Mouse (Mus musculus) activated CD4-positive, CD25-positive, alpha-beta regulatory T cell, adult 4 months (primary cell): ENCODE measurements at regions not wholly inside any gene's neighbourhood (a gene's known extent, or its start where the extent isn't known, plus 50 kb on each side); places are given as distances from the start of the nearest gene placed in this dataset.

ENCODE experiments used
- ATAC-seq: one replicate; pipeline ENCODE4 v1.8.0; 2017

- no peak for ATAC-seq
Observed at GRCm38 (mm10) chr9:43636372-43636965, 107.3 kb upstream of the Nectin1 start.

- ATAC-seq = no peak
Observed at GRCm38 (mm10) chr9:43658186-43658585, 85.6 kb upstream of the Nectin1 start.

GRCm38 (mm10) chr9:43659237-43659636 is 84.5 kb upstream of the Nectin1 start:
- no peak for ATAC-seq

- ATAC-seq = no peak
Observed at GRCm38 (mm10) chr9:43660151-43660550, 83.6 kb upstream of the Nectin1 start.

GRCm38 (mm10) chr9:43660896-43661563 is 82.8 kb upstream of the Nectin1 start:
- ATAC-seq = no peak

- no peak for ATAC-seq
Observed at GRCm38 (mm10) chr9:43661646-43662045, 82.1 kb upstream of the Nectin1 start.

- no peak for ATAC-seq
Observed at GRCm38 (mm10) chr9:43667386-43667785, 76.4 kb upstream of the Nectin1 start.

- ATAC-seq = no peak
Observed at GRCm38 (mm10) chr9:43667974-43668373, 75.8 kb upstream of the Nectin1 start.

- ATAC-seq = no peak
Observed at GRCm38 (mm10) chr9:43668731-43669130, 75.1 kb upstream of the Nectin1 start.

- no peak for ATAC-seq
Observed at GRCm38 (mm10) chr9:43670563-43670962, 73.2 kb upstream of the Nectin1 start.

- no peak for ATAC-seq
Observed at GRCm38 (mm10) chr9:43673171-43673680, 70.6 kb upstream of the Nectin1 start.

- ATAC-seq = no peak
Observed at GRCm38 (mm10) chr9:43674321-43674720, 69.5 kb upstream of the Nectin1 start.

GRCm38 (mm10) chr9:43676011-43676410 is 67.8 kb upstream of the Nectin1 start:
- ATAC-seq = no peak

- ATAC-seq = no peak
Observed at GRCm38 (mm10) chr9:43679331-43679730, 64.5 kb upstream of the Nectin1 start.

GRCm38 (mm10) chr9:43681317-43681716 is 62.5 kb upstream of the Nectin1 start:
- ATAC-seq = no peak

GRCm38 (mm10) chr9:43682102-43682501 is 61.7 kb upstream of the Nectin1 start:
- no peak for ATAC-seq

GRCm38 (mm10) chr9:43684596-43684995 is 59.2 kb upstream of the Nectin1 start:
- no peak for ATAC-seq

- no peak for ATAC-seq
Observed at GRCm38 (mm10) chr9:43692015-43692414, 51.8 kb upstream of the Nectin1 start.

GRCm38 (mm10) chr9:43692538-43692937 is 51.2 kb upstream of the Nectin1 start:
- no peak for ATAC-seq
